Mouse (Mus musculus): ENCODE results near the gene Pde10a.

Gene Pde10a

DNA sequence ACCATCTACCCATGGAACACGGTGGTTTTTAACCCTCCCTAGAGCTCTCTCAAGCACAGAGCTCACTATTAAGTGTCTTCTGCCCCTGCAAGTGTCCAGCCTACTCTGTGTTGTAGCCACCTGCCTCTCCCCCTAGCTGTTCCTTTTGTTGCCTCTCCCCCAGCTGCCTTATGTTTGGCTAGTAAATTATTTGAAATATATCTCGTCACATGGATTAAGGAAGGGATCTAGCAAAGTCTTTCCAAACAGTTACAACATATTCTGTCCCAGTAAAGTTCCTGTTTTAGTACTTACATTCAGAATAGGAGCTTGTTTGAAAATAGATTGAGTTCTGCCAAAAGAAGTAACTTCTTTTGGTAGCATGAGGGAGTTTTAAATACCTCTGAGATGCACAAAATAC, 452.1 kb downstream of the Pde10a start:
- DNase-seq = no peak

- DNase-seq = no peak
Observed at GRCm38 (mm10) chr17:8983576-8983975, 458.4 kb downstream of the Pde10a start.

GRCm38 (mm10) chr17:8985714-8986113, 460.5 kb downstream of the Pde10a start:
- DNase-seq = no peak

DNA sequence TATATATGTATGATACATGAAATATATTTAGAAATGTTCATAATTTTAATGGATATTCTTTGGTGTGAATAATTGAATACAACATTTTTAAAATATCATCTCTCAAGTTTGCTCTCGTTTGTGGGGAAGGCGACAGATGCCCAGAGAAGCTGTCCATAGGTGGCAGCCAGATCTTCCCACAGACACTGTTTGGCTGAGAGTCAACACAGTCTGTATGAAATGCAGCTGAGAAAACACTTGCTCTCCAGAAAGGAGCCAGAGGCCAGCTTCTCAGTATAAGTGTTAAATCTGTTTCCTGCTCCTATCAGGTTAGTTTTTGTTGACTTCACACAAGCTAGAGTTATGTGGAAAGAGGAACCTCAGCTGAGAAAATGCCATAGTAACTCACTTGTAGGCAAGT, 461.4 kb downstream of the Pde10a start:
- DNase-seq = no peak

DNA sequence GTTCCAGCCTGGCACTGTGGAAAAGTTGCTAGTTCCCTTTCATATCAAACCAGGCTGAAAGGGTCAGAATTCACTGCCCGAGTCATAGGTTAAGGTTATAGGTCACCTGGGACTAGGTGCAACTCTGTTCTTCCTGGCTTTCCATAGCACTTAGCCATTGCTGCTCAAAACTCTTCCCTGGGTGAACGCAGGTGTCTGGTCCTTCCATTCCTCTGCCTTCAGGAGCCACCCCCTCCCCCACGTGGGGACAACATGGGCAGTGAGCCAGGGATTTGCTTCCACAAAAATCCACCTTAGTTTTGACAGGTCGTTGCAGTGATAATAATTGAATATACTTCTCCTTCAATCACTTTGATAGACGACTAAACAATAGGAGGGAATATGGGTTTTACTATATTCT, 462.2 kb downstream of the Pde10a start:
- no peak for DNase-seq

DNA sequence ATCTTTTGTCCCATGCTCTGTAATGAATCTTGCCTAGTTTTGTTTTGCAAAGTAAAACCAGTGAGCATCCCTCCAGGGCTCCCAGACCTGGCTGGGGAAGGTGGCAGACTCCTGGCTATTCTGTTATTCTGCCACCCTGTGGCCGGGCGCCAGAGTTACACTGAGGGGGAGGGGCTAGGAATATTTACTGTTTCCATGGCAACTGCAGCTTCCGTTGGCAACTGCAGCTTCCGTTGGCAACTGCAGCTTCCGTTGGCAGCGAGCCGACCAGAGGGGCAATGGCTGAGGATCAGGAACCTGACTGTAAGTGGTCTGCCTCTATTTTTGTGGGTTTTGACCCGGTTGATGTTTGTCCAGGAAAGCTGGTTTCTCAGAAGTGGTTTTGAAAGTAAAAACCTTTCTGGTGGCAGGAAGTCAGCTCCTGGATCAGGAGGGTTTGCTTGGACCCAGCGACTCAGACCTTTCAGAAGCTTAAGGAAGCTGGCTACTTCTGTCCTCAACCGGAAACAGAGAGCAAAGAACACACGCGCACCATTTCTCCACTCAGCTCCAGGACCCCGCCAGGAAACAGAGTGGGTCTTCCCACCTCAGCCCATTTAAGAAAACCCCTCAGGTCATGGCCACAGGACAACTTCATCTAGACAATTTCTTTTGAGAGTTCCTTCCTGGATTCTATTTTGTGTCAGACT, 463.1 kb downstream of the Pde10a start, which contains the start of gene 1700010I14Rik:
Gene 1700010I14Rik, plus strand, starts transcription at position 215 of the 689 bp plus-strand sequence.
- peak; percentile 93 for DNase-seq

- no peak for DNase-seq
Observed at GRCm38 (mm10) chr17:8991160-8991559, 466.0 kb downstream of the Pde10a start.

GRCm38 (mm10) chr17:8995344-8995743, 470.2 kb downstream of the Pde10a start:
- DNase-seq = no peak

DNA sequence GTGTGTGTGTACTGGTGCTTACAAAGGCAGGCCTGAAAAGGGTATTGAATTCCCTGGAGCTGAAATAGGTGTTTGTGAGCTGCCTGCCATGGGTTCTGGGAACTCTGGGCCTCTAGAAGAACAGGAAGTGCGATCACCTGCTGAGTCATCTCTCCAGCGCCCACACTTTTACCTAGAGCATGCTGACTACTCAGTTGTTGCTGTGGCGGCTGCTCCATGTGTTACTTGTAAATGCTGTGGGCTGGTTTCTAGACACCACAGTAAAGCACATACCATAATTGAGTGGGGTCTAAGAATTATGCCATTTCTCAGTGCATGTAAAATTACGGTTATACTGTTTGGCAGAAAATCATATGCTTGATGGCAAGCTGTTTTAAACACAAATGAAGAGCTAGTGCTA, 477.3 kb downstream of the Pde10a start:
- DNase-seq = no peak

GRCm38 (mm10) chr17:9004516-9004915, 479.3 kb downstream of the Pde10a start:
- no peak for DNase-seq

GRCm38 (mm10) chr17:9023198-9023942, 498.2 kb downstream of the Pde10a start:
- DNase-seq = no peak

GRCm38 (mm10) chr17:9030181-9030580, 505.0 kb downstream of the Pde10a start:
- no peak for DNase-seq

DNA sequence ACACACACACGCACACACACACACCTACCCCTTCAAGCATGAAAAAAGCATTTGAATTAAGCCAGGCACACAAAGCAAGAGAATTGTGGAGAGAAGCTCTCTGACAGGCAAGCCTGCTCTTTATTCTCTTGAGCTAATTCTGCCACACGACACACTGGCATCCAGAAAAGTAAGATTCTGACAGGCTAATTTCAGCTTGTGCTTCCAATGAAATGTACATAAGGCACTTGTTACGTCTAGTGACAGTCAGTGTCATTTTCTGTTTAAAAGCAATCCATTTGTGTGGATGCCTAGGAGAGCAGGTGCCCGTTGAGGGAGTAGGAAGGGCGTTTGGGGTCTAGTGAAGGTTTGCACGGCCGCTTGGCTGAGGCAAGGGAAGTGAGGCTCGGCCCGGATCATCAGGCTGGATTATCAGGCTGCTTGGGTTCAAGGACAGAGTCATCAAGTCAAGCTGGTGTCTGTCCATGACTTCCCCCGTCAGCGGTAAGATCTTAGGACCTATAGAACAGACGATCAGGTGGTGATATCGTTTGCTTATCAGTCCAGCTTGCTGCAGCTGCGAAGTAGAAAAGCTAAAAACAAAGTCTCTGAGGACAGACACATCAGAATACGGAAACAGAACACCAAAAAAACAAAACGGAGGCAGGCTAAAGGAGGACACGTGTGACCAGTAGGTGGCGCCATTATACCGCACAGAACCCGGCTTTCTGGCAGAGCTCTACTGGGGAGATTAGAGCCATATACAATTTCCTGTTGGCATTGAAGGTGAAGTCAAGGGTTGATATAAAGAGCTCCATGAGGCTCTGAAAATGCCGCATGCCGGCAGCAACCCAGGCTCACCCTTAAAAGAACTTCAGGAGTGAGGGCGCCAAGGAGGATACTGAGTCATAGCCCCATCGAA, 506.3 kb downstream of the Pde10a start:
- DNase-seq = peak; percentile 68

GRCm38 (mm10) chr17:9032362-9033044, 507.3 kb downstream of the Pde10a start:
- DNase-seq = no peak

GRCm38 (mm10) chr17:9033511-9033910, 508.3 kb downstream of the Pde10a start:
- DNase-seq = no peak

DNA sequence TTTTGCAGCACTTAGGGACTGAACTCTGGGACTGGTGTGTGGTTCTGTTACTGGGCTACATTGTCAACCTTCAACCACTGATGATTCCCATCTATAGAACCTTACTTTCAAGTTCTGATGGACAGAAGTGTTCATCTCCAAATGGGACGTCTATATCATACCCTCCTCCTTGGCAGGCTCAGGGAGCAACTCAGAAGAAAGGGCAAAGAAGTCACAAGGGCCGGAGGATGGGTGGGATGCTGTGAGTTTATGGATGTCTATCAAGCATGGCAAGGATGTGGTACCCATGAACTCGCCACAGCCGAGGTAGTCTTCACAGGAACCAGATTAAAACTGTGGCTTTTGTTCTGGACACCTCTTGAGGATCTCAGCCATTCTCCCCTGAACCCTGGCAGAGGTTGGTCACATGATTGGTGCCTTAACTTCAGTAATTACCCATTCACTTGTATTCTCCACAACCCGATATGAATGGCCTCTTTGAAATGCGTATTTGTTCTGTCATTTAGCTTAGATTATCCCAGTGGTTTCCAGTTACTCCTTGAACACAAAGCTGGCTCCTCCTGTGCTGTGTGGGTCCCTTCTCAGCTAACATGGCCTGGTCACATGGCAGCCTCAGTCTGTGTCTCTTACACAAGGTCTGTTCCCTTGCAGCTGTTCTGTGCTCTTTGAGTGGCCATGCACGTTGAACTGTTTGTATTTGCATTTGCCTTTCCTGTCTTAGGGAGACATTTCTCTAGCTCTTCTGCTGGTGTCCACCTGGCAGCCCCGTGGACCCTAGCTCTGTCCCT, 510.6 kb downstream of the Pde10a start:
- no peak for DNase-seq
